Mouse (Mus musculus) adrenal gland (tissue): ENCODE measurements at regions not wholly inside any gene's neighbourhood (a gene's known extent, or its start where the extent isn't known, plus 50 kb on each side); places are given as distances from the start of the nearest gene placed in this dataset.

Experiments used
- intact Hi-C: fragments of 180-260 bp; cut with DNase I; formaldehyde crosslinking; loops from one replicate; pipeline ENCODE4 v1.15.1; 2025

DNA sequence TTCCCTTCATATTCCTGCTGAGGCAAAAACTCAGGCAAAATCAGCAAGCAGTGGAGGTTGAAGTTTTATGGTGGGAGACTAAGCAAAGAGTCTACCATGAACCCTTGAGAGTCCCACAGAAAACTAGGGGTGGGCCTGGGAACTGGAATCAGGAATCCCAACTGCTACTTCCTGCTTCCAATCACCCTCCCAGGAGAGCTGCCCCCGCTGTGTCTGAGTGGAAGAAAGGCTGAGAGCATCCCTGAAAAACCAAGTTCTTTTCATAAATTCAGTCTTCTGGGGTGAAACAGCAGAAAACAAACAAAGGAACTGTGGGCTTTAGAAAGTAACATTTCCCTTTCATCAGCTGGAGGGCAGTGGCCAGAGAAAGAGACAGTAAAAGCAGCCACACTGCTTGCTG lies 445.0 kb downstream of the Gsdmc2 start:
- intact Hi-C loops, result no loop called here

DNA sequence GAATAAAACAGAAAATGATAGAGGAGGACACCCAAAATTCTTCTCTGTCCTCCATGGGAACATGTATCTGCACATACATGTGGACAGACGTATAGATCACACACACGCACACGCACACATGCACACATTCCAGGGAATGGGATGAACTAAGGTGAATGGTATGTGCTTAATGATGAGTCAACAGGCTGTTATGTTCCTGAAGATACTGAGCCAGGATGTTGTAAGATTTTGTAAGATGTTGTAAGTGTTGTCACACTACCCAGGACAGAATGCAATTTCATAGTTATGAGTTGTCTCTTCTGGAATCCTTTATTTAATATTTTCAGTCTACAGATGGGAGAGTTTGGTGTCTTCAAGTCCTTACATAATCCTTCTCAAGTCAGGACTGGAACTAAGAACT lies 447.5 kb downstream of the Gsdmc2 start:
- intact Hi-C loops, result no loop called here

- intact Hi-C loops, result no loop called here
These were observed 467.7 kb downstream of the Gsdmc2 start for GRCm38 (mm10) chr15:63377258-63377657.

- intact Hi-C loops, result no loop called here
These were observed 473.5 kb downstream of the Gsdmc2 start for GRCm38 (mm10) chr15:63371328-63372023.

DNA sequence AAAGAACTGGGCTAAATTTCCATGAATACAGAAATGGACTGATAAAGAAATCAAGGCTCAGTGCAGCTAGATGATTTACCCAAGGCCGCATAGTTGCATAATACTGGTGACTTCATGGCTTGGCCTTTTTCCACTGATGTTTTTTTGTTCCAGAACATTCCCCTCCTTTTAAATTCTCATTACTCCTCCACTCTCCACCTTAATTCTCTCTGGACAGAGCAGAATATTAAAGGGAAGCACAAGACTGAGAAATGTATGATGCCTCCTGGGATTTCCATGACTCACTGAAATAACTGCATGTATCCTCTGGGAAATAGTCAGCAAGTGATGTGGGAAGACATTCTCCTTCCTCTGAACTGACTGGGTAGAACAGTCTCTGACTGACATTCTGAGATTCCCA lies 480.5 kb downstream of the Gsdmc2 start:
- intact Hi-C loops, result no loop called here

DNA sequence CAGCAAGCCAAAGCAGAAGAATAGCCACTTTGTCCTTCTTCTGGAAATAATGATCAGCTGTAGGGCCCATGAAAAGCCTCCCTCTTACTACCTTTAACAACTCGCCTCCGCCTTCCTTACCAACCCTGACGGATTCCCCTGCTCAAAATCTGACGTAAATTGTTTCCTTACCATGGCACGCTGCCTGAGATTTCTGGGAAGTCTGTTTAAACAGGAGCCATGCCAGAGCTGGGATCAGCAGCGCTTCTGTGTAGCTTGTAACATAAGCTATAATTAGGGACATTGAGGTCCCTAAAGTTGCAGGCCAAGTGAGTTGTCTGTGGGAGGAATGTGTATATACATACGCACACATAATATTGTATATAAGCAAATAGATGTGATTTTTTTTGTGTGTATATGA lies 484.6 kb downstream of the Gsdmc2 start:
- intact Hi-C loops, result no loop called here

GRCm38 (mm10) chr15:63341730-63342129 lies 503.2 kb downstream of the Gsdmc2 start:
- intact Hi-C loops, result no loop called here

DNA sequence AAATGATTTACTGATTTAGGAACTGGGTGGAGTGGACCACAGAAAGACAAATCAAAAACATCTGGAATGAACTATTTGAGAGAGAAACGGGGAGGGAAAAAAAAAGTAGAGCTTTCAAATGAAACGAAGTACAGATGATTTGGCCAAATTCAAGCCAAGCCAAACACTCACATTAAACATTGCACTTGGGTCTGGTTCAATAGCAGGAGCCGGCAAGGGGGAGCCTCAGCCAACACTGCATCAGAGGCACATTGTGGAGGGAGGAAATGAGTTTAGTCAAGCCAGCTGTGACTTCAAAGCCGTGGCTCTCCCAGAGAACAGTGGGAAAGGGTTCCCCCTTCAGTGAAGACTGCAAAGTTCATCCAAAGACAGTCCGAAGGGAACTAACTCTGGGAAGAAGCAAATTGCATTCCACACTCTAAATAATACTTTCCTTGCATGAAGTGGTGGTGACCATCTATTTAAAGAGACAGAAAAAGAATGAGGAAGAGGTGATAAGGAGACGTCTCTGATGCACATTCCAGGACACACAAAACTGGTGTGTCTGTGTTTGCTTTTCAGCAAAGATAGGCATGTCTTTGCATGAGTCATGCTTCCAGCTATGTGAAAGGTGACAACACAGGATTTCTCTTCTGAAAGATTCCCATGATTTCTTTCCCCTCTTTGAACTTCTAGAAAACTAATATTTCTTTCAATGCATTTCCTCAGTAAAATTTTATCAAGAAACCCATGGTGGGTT lies 504.5 kb downstream of the Gsdmc2 start:
- intact Hi-C loops, result no loop called here

DNA sequence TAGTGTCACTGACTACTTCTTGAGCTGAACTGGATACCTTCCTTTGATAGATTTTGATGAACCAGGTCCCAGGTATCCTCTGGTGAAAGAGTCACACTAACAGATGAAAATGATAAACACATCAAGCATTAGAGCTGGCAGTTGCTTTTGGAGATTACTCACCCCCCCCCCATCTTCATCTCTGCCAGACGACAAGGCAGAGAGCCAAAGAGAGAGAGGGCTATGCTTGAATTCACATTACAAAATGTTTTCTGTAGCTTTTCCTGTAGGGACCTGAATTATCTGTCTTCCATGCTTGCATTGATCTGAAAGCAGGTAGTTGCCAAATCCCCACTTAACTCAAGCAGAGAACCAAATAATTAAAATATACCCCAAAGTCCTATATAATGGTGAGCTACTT lies 525.3 kb downstream of the Gsdmc2 start:
- intact Hi-C loops, result no loop called here

DNA sequence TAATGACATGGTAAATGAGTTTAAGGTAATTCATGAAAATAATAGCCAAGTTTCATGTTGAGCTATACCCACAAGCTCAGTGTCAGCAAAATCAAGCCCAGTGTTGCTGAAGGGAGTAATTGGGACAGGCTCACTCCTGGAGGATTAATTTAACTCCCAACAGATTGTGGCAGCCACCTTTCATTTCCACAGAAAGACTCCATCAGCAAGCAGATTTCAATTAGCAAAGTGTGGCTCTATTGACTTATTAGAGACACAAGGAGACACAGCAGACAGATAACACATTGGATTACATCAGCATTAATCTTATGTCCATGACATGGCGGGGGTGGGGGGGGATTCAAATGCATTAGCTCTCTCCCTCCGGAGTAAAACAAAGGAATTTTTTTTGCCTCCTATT lies 534.6 kb downstream of the Gsdmc2 start:
- intact Hi-C loops, result no loop called here

GRCm38 (mm10) chr15:63299311-63299710 lies 545.7 kb downstream of the Gsdmc2 start:
- intact Hi-C loops, result no loop called here

DNA sequence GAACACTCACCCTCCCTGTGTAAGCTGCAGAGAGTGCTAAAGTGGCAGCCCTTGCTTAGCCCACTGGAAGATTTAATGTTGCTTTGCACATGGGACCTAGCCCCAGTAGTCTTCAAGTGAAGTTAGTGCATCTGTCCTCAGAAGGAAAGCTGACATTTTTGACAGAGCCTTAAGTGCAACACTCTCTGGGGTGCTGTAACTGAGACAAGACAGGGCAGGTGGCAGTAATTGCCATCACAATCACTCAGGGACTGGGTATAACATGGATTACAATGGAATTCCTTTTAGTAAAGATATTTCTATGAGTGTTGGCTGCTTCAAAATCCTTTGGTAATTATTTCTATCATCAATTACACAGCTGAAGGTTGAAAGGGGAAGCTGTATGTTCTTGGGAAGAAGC lies 556.4 kb downstream of the Gsdmc2 start:
- intact Hi-C loops, result no loop called here

- intact Hi-C loops, result no loop called here
These were observed 559.0 kb downstream of the Gsdmc2 start for GRCm38 (mm10) chr15:63286026-63286425.

DNA sequence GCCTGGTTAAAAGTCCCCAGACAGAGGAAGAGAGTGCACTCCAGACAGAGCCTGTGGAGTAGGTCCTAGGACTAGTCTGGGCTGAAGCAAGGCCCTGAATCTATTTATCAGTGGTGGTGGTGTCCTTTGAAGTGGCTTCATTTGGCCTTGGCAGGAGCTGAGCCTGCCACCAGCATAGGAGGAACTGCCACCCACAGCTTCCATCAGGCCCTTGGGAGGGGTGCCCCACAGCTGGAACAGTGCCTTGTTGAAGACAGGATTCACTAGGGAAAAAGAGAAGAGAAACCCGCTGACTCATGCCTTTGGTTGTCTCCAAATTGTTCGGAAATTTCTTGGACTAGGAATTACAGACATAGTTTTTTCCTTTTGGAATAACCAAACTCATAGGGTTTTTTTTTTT lies 574.6 kb downstream of the Gsdmc2 start:
- intact Hi-C loops, result no loop called here

DNA sequence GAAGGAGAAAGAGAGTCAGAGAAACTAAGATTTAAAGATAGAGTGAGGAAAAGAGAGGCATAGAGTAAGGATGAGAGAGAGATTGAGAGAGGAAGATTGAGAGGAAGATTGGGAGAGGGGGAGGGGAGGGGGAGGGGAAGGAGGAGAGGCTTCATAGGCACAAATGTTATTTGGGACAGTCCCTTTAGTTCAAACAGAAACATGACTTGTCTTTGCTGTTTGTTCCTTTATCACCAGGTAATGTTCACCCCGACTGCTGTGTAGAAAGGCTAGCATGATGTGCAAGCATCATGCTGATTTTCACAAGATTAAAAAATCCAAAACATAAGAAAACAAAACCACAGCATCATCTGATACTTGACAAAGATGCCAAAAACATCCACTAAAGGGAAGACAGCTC lies 579.1 kb downstream of the Gsdmc2 start:
- intact Hi-C loops, result no loop called here

GRCm38 (mm10) chr15:63255736-63256135 lies 589.2 kb downstream of the Gsdmc2 start:
- intact Hi-C loops, result no loop called here

DNA sequence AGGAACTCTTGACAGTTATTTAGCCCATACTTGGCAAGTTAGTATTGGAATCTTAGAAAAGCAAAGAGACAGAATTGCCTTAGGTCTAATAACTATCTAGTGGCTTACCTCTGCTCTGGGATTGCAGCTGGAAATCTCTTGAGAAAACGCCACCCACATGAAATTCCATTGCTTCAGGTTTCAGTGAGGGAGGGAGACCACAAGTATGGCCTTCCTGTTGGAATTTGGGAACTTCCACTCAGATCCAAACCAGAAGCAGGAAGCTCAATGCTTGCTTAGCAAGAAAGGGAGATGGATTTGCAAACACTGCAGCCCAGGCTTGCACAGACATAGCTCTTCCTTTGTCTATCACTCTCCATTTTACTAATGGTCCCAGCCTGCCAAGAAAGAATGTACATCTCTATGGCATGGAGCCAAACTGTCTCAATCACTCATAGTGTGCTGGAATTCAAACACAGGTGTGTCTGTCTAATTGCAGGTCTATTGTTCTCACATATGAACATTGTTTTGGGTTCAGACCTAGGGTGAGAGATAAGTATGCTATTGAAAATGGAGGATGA lies 592.1 kb downstream of the Gsdmc2 start:
- intact Hi-C loops, result no loop called here

GRCm38 (mm10) chr15:63238601-63239000 lies 606.4 kb downstream of the Gsdmc2 start:
- intact Hi-C loops, result no loop called here

DNA sequence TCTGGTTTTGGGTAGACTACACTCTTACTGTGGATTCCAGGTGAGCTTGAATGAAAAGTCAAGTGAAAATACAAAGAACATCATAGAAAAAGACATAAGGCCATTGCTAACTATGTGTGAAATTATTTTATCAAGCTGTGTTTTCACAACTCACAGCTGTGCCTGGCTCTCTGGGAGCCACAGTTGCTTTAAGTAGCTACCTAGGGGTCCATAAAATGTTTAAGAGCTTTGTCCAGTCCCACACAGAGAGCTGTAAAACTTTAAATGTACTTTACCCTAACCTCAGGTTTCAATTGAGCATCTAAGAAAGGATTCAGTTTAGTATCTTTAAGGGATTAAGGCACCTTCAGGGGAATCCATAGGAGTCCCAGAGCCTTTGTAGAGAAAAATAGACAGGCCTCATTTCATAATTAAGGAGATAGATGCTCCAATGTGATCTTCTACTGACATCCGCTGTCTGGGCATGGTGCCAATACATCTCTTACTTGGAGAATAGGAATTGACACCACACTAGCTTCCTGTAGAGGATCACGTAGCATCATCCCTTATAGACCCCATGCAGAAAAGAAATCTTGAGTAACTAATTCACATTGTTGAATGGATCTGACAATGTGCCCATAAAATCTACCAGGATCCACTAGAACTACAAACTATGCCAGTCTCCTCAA lies 626.5 kb downstream of the Gsdmc2 start:
- intact Hi-C loops, result no loop called here

DNA sequence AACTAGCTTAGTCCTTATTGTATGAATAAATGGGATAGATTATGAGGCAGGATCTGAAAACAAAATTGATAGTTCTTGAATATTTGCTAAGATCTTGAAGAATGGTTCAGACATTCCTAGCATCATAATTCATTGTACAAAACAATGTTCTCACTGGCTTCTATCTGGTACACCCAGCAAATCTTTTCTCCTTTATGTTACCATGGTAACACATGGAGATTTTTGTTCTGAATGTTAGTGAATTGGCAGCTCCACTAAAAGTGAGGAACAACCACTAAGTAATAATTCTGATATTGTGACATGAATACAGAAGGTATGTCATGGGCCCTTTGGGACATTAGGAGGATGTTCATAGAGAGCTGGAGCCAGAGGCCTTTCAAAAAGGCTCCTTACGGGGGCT lies 639.8 kb downstream of the Gsdmc2 start:
- intact Hi-C loops, result no loop called here

GRCm38 (mm10) chr15:63195031-63195430 lies 649.9 kb downstream of the Gsdmc2 start:
- intact Hi-C loops, result no loop called here

DNA sequence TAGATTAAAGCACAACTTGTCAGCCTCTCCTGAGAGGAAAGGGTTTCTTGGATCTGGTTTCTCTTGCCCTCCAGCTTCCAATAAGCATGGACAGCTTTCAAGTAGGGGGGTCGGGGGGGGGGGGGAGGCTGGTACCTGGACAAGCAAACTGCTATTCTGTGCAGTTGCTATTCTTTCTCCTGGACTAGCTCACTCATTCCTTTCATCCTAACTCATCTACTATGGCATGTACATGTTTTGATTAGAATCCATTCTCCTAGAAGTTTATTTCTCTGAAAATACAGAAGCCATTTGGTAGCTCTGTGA lies 650.5 kb downstream of the Gsdmc2 start:
- intact Hi-C loops, result no loop called here
